Mouse (Mus musculus): ENCODE results near the gene Rassf7. TPM values are rescaled to one million over a fixed set of nuclear protein-coding genes. Genes with fewer than 3 reads are reported as not detected.

The Rassf7 gene
- polyA plus RNA-seq, 1 experiment from 2014 or later: 57.2 TPM

DNA sequence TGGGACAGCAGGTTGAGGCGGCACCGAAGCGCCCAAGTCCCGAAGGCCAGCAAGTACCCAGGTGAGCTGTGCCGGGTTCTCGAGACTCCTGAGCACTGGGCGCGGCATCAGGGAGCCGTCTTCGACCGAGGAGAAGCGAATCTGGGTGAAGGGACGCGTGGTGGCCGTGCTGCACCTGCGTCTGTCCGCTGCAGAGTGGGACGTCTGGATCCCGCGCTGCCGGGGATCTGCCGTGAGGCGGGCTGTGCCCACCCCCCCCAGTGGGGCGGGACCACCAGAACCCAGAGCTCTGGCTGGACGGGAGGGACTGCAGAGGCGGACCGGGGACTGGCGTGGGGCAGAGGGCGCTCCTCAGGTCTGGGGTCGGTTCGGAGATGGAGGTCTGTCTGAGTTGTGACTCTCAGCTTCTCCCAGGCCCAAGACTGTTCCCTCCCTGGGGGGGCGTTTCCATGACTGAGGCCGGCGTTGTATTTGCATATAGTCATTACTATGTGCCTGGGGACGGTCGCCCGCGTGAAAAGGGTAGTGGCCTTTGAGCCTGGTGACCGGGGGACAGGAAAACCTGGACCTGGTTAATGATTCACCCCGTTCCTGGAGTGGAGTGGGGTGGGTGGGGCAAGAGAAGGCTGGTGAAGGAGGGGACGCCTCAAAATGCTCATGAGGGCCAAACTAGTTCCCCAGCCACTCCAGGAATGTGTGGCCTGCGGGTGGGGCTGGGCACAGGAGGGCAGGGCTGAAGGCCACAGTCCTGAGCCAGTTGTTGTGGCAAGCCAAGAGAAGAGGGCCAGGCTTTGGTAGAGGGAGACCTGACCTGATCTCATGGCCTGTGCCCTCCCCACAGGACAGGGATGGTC, 447 bp downstream of the Rassf7 start:
- Histone ChIP-seq H3K27me3 (ENCODE audit: control insufficient read depth, insufficient read depth, low read length) (no peaks in the 10 kb centered on the region), H3K9ac (replicated peaks; ENCODE audit: low read depth, low read length) (peak overlapping the region; percentile 58), H3K9me3 (ENCODE audit: control insufficient read depth, low read depth, low read length) (no peaks in the 10 kb centered on the region), H3K4me2 (replicated peaks; ENCODE audit: low read depth, low read length) (peak overlapping the region; percentile 85), H3K4me1 (ENCODE audit: control insufficient read depth, insufficient read depth, low read length) (peaks cover 38% of the 10 kb centered on the region), H3K4me3 (ENCODE audit: low read depth, low read length) (peak overlapping the region; percentile 74), H3K27ac (ENCODE audit: low read length) (peak overlapping the region; percentile 90), H3K36me3 (ENCODE audit: control insufficient read depth, insufficient read depth, low read length) (peaks cover 8% of the 10 kb centered on the region)
- ATAC-seq (ENCODE audit: insufficient number of reproducible peaks, insufficient read depth, low FRiP score, low read depth): peak; percentile 61
- whole genome bisulfite sequencing: 1% methylated on average over 42 of the region's 42 CpGs

DNA sequence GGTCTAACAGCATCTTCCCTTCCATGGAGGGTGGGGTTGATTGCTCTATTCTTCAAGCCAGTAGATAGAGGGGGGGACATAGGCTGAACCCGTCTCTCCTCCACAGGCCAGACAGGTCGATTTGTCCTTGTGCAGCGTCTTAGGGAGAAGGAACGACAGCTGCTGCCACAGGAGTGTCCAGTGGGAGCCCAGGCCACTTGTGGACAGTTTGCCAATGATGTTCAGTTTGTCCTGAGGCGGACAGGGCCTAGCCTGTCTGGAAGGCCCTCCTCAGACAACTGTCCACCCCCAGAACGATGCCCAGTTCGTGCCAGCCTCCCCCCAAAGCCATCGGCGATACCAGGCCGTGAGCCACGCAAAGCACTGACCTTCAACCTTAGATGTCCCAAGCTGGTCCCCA, 1.2 kb downstream of the Rassf7 start:
- peak overlapping the region; percentile 74 for H3K4me3 ChIP-seq (ENCODE audit: low read depth, low read length)
- H3K36me3 ChIP-seq (ENCODE audit: control insufficient read depth, insufficient read depth, low read length): peaks cover 8% of the 10 kb centered on the region
- no peak overlapping the region for H3K9ac ChIP-seq (replicated peaks; ENCODE audit: low read depth, low read length)
- peak overlapping the region; percentile 59; the same call in 1 of the 2 replicates for H3K27ac ChIP-seq (ENCODE audit: low read length)
- peak overlapping the region; percentile 85 for H3K4me2 ChIP-seq (replicated peaks; ENCODE audit: low read depth, low read length)
- H3K4me1 ChIP-seq (ENCODE audit: control insufficient read depth, insufficient read depth, low read length): peaks cover 38% of the 10 kb centered on the region
- H3K9me3 ChIP-seq (ENCODE audit: control insufficient read depth, low read depth, low read length): no peaks in the 10 kb centered on the region
- 77% methylated on average over 11 of the region's 11 CpGs for WGBS
- H3K27me3 ChIP-seq (ENCODE audit: control insufficient read depth, insufficient read depth, low read length): no peaks in the 10 kb centered on the region
- no peak for ATAC-seq (ENCODE audit: insufficient number of reproducible peaks, insufficient read depth, low FRiP score, low read depth)

DNA sequence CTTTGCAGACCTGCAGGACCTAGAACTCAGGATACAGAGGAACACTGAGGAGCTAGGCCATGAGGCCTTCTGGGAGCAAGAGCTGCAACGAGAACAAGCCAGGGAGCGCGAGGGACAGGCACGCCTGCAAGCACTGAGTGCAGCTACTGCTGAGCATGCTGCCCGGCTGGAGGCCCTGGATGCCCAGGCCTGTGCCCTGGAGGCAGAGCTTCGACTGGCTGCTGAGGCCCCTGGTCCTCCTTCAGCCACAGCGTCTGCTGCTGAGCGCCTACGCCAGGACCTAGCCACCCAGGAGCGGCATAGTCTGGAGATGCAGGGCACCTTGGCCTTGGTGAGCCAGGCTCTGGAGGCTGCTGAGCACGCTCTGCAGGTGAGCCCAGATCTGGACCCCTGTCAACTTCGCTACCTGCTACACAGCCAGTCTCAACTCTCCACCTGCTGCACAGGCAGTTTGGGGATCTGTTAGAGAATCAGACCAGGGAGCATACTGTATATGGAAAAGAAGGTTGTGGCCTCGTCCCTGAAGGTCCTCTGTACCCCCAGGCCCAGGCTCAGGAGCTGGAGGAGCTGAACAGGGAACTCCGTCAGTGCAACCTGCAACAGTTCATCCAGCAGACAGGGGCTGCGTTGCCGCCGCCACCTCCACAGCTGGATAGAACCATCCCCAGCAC, 1.8 kb downstream of the Rassf7 start:
- ATAC-seq (ENCODE audit: insufficient number of reproducible peaks, insufficient read depth, low FRiP score, low read depth): no peak
- Histone ChIP-seq H3K9me3 (ENCODE audit: control insufficient read depth, low read depth, low read length) (no peaks in the 10 kb centered on the region), H3K4me2 (replicated peaks; ENCODE audit: low read depth, low read length) (peak overlapping the region; percentile 85), H3K27ac (ENCODE audit: low read length) (0 out of 2 replicates have a peak overlapping the region, but pooled peaks have one; percentile 8), H3K4me3 (ENCODE audit: low read depth, low read length) (peak overlapping the region; percentile 74), H3K36me3 (ENCODE audit: control insufficient read depth, insufficient read depth, low read length) (peaks cover 8% of the 10 kb centered on the region), H3K27me3 (ENCODE audit: control insufficient read depth, insufficient read depth, low read length) (no peaks in the 10 kb centered on the region), H3K9ac (replicated peaks; ENCODE audit: low read depth, low read length) (no peak overlapping the region; the same call in 1 of the 2 replicates), H3K4me1 (ENCODE audit: control insufficient read depth, insufficient read depth, low read length) (peaks cover 43% of the 10 kb centered on the region)
- WGBS: 86% methylated on average over 17 of the region's 17 CpGs

DNA sequence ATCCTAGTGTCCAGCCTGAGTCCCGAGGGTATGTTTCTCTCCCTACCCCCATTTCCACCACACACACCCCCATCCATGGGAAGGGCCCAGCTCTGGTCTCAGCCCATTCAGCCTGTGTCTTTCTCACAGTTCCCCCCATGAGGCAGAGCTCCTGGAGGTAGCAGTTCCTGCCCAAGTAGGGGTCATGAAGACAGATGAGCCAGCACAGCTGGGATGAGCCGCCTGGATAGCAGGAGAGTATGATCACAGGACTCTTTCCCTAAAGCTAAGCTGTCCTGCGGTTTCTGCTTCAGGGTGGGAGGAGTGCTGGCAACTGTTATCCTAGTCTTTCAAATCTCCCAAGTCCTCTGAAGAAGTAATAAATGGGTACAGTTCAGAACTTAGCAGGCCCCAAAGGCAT, 2.5 kb downstream of the Rassf7 start:
- Histone ChIP-seq H3K36me3 (ENCODE audit: control insufficient read depth, insufficient read depth, low read length) (peaks cover 8% of the 10 kb centered on the region), H3K9me3 (ENCODE audit: control insufficient read depth, low read depth, low read length) (no peaks in the 10 kb centered on the region), H3K4me2 (replicated peaks; ENCODE audit: low read depth, low read length) (peak overlapping the region; percentile 14), H3K27ac (ENCODE audit: low read length) (no peak overlapping the region), H3K9ac (replicated peaks; ENCODE audit: low read depth, low read length) (no peak overlapping the region), H3K27me3 (ENCODE audit: control insufficient read depth, insufficient read depth, low read length) (no peaks in the 10 kb centered on the region), H3K4me1 (ENCODE audit: control insufficient read depth, insufficient read depth, low read length) (peaks cover 46% of the 10 kb centered on the region), H3K4me3 (ENCODE audit: low read depth, low read length) (no peak overlapping the region)
- WGBS: 74% methylated on average over 3 of the region's 3 CpGs
- ATAC-seq (ENCODE audit: insufficient number of reproducible peaks, insufficient read depth, low FRiP score, low read depth): no peak

DNA sequence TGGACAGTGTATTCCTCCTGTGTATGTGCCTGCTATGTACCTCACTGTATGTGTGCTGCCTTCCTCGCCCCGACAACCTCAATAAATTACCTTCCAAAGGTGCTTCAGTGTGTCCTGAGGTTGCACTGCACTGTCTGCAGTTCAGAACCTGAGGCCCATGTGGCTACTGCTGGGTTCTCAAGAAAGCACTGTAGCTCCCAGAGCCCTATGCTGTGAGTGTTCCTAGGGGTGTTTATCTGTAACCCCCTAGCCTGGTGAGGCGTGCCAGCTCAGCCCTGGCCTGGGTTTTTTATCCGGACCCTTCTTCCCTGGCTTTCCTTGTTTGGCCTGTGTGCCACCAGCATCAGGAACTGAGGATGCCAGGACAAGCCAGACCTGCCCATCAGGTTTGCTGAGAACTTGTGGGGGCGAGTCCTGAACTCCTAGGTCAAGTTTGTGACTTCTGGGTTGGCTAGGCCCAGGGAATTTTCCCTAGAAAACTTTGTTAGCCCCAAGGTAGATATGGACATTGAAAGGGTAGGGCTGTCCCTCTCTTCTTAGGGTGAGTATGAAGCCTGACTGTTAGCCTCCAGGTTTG, 3.0 kb downstream of the Rassf7 start:
- peak overlapping the region; percentile 8; the same call in 1 of the 2 replicates for H3K4me2 ChIP-seq (replicated peaks; ENCODE audit: low read depth, low read length)
- H3K27ac ChIP-seq (ENCODE audit: low read length): peak overlapping the region; percentile 27; the same call in 1 of the 2 replicates
- H3K9me3 ChIP-seq (ENCODE audit: control insufficient read depth, low read depth, low read length): no peaks in the 10 kb centered on the region
- no peak overlapping the region for H3K9ac ChIP-seq (replicated peaks; ENCODE audit: low read depth, low read length)
- H3K4me3 ChIP-seq (ENCODE audit: low read depth, low read length): no peak overlapping the region
- no peak for ATAC-seq (ENCODE audit: insufficient number of reproducible peaks, insufficient read depth, low FRiP score, low read depth)
- H3K27me3 ChIP-seq (ENCODE audit: control insufficient read depth, insufficient read depth, low read length): no peaks in the 10 kb centered on the region
- WGBS: 77% methylated on average over 5 of the region's 5 CpGs
- peaks cover 8% of the 10 kb centered on the region for H3K36me3 ChIP-seq (ENCODE audit: control insufficient read depth, insufficient read depth, low read length)
- H3K4me1 ChIP-seq (ENCODE audit: control insufficient read depth, insufficient read depth, low read length): peaks cover 46% of the 10 kb centered on the region

DNA sequence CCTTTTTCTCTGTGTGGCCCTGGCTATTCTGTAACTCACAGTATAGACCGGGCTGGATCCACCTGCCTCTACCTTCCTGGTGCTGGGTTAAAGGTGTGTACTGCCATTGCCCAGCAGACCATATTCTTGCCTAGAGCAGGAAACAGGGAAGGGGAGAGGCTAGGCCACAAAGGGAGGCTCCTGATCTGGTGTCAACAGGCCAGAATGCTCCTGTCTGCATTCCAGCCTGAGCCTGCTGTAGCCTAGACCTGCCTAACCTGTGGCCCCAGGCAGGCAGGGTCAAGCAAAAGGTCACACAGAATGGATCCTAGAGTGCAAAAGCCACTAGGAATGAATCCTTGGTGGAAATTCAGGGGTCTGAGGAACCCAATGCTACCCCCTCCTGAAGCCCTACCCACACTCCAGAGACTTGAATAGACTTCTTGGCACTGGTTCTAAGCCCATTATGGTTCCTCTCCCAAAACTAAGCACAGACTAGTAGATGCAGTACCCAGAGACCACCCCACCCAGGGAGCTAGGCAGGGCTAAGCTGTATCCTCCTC, 4.0 kb downstream of the Rassf7 start:
- no peak overlapping the region for H3K9ac ChIP-seq (replicated peaks; ENCODE audit: low read depth, low read length)
- H3K4me2 ChIP-seq (replicated peaks; ENCODE audit: low read depth, low read length): no peak overlapping the region

DNA sequence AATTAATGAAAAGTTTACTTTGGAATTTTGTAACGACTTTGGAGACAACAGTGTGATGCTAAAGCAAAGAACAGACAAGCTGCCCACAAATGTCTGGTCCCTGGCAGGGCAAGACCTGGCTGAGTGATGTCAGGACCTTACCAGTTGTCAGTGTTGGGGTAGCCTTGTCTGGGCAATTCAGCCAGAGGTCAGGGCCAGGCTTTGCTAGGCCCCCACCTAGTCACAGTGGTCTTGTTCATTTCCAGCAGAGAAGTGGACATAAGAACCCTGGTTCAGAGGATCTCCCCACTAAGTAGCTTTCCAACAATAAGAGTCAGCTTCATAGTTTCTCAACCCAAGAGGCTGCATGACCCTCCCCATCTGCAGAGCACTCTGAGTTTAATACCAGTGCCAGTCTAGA, 4.7 kb downstream of the Rassf7 start:
- ATAC-seq (ENCODE audit: insufficient number of reproducible peaks, insufficient read depth, low FRiP score, low read depth): no peak
- Histone ChIP-seq H3K9me3 (ENCODE audit: control insufficient read depth, low read depth, low read length) (no peaks in the 10 kb centered on the region), H3K27me3 (ENCODE audit: control insufficient read depth, insufficient read depth, low read length) (no peaks in the 10 kb centered on the region), H3K36me3 (ENCODE audit: control insufficient read depth, insufficient read depth, low read length) (peaks cover 8% of the 10 kb centered on the region), H3K4me1 (ENCODE audit: control insufficient read depth, insufficient read depth, low read length) (peaks cover 46% of the 10 kb centered on the region), H3K4me2 (replicated peaks; ENCODE audit: low read depth, low read length) (peak overlapping the region; percentile 93), H3K4me3 (ENCODE audit: low read depth, low read length) (peak overlapping the region; percentile 63; the same call in 1 of the 2 replicates), H3K27ac (ENCODE audit: low read length) (peak overlapping the region; percentile 85; the same call in 1 of the 2 replicates), H3K9ac (replicated peaks; ENCODE audit: low read depth, low read length) (0 out of 2 replicates have a peak overlapping the region, but pooled peaks have one; percentile 78)
- 69% methylated on average over 1 of the region's 1 CpGs for WGBS

More for the DNA sequence above, 4.0 kb downstream of the Rassf7 start:
- Histone ChIP-seq H3K27me3 (ENCODE audit: control insufficient read depth, insufficient read depth, low read length) (no peaks in the 10 kb centered on the region), H3K4me3 (ENCODE audit: low read depth, low read length) (no peak overlapping the region), H3K27ac (ENCODE audit: low read length) (no peak overlapping the region), H3K36me3 (ENCODE audit: control insufficient read depth, insufficient read depth, low read length) (peaks cover 8% of the 10 kb centered on the region), H3K9me3 (ENCODE audit: control insufficient read depth, low read depth, low read length) (no peaks in the 10 kb centered on the region), H3K4me1 (ENCODE audit: control insufficient read depth, insufficient read depth, low read length) (peaks cover 46% of the 10 kb centered on the region)
- WGBS: 85% methylated on average over 1 of the region's 1 CpGs
- ATAC-seq (ENCODE audit: insufficient number of reproducible peaks, insufficient read depth, low FRiP score, low read depth): no peak
